Mouse (Mus musculus): ENCODE data around the gene Tbcel. TPM values are rescaled to one million over a fixed set of nuclear protein-coding genes. Genes with fewer than 3 reads are reported as not detected.

Tbcel gene
- total RNA-seq, 1 experiment = 9.1 TPM

GRCm38 (mm10) chr9:42458741-42459515, 48.7 kb downstream of the Tbcel start:
- Histone ChIP-seq H3K9ac (ENCODE audit: insufficient read depth, low read depth, low read length, poor library complexity, severe bottlenecking) (no peak overlapping the region), H3K4me1 (ENCODE audit: control insufficient read depth in 2 of 2, insufficient read depth in 2 of 2, low read length in 2 of 2, poor library complexity in 1 of 2) (peaks cover 27 to 28% of the 10 kb centered on the region in 2 experiments), H3K4me3 (ENCODE audit: insufficient read depth in 1 of 2, low read depth in 1 of 2, low read length in 2 of 2, poor library complexity in 1 of 2, severe bottlenecking in 1 of 2) (no peak overlapping the region), H3K27ac (ENCODE audit: insufficient read depth, low read depth, low read length, poor library complexity, severe bottlenecking) (peak overlapping the region; percentile 15; the same call in 1 of the 2 replicates), H3K9me3 (ENCODE audit: control insufficient read depth, insufficient read depth, low read depth, low read length) (no peaks in the 10 kb centered on the region), H3K36me3 (ENCODE audit: control insufficient read depth, insufficient read depth, low read length, poor library complexity, severe bottlenecking) (peaks cover 1% of the 10 kb centered on the region; the same call in 1 of the 2 replicates)
- in situ Hi-C loops (cut with MboI; ENCODE audit: low sequenced_read_pairs in 2 of 2, unreplicated experiment in 2 of 2) = no loop called here
- DNase-seq (ENCODE audit: low read depth, low spot score) = no peak
- TF ChIP-seq CHD2 (IDR thresholded peaks at IDR 0.05; ENCODE audit: low read depth, low read length) (no peak), ZNF384 (IDR thresholded peaks at IDR 0.05; ENCODE audit: low read depth, low read length) (no peak), MAFK (IDR thresholded peaks at IDR 0.05; ENCODE audit: insufficient read depth, low read depth, low read length) (no peak), ZC3H11A (IDR thresholded peaks at IDR 0.05; ENCODE audit: borderline replicate concordance, low read depth, low read length) (no peak), HCFC1 (IDR thresholded peaks at IDR 0.05; ENCODE audit: borderline replicate concordance, insufficient read depth, low read length) (no peak)

- H3K36me3 ChIP-seq (ENCODE audit: control insufficient read depth, insufficient read depth, low read length, poor library complexity, severe bottlenecking) = peaks cover 1% of the 10 kb centered on the region; the same call in 1 of the 2 replicates
- H3K4me3 ChIP-seq (ENCODE audit: insufficient read depth in 1 of 2, low read depth in 1 of 2, low read length in 2 of 2, poor library complexity in 1 of 2, severe bottlenecking in 1 of 2) = no peak overlapping the region
- DNase-seq (ENCODE audit: low read depth, low spot score) = no peak
- TF ChIP-seq ZC3H11A (IDR thresholded peaks at IDR 0.05; ENCODE audit: borderline replicate concordance, low read depth, low read length) (no peak), CHD2 (IDR thresholded peaks at IDR 0.05; ENCODE audit: low read depth, low read length) (no peak), HCFC1 (IDR thresholded peaks at IDR 0.05; ENCODE audit: borderline replicate concordance, insufficient read depth, low read length) (no peak), ZNF384 (IDR thresholded peaks at IDR 0.05; ENCODE audit: low read depth, low read length) (no peak), MAFK (IDR thresholded peaks at IDR 0.05; ENCODE audit: insufficient read depth, low read depth, low read length) (no peak)
- in situ Hi-C loops (cut with MboI; ENCODE audit: low sequenced_read_pairs in 2 of 2, unreplicated experiment in 2 of 2) = no loop called here
- no peak overlapping the region for H3K27ac ChIP-seq (ENCODE audit: insufficient read depth, low read depth, low read length, poor library complexity, severe bottlenecking)
- no peak overlapping the region for H3K9ac ChIP-seq (ENCODE audit: insufficient read depth, low read depth, low read length, poor library complexity, severe bottlenecking)
- no peaks in the 10 kb centered on the region for H3K9me3 ChIP-seq (ENCODE audit: control insufficient read depth, insufficient read depth, low read depth, low read length)
- peaks cover 21 to 28% of the 10 kb centered on the region in 2 experiments for H3K4me1 ChIP-seq (ENCODE audit: control insufficient read depth in 2 of 2, insufficient read depth in 2 of 2, low read length in 2 of 2, poor library complexity in 1 of 2)
Observed at GRCm38 (mm10) chr9:42457501-42457900, 50.1 kb downstream of the Tbcel start.

- no peak for DNase-seq (ENCODE audit: low read depth, low spot score)
- in situ Hi-C loops (cut with MboI; ENCODE audit: low sequenced_read_pairs in 2 of 2, unreplicated experiment in 2 of 2) = no loop called here
- no peak for TF ChIP-seq CHD2 (IDR thresholded peaks at IDR 0.05; ENCODE audit: low read depth, low read length)
- TF ChIP-seq MAFK (IDR thresholded peaks at IDR 0.05; ENCODE audit: insufficient read depth, low read depth, low read length) = no peak
- no peak for TF ChIP-seq ZC3H11A (IDR thresholded peaks at IDR 0.05; ENCODE audit: borderline replicate concordance, low read depth, low read length)
- no peak for TF ChIP-seq ZNF384 (IDR thresholded peaks at IDR 0.05; ENCODE audit: low read depth, low read length)
- TF ChIP-seq HCFC1 (IDR thresholded peaks at IDR 0.05; ENCODE audit: borderline replicate concordance, insufficient read depth, low read length) = no peak
- H3K36me3 ChIP-seq (ENCODE audit: control insufficient read depth, insufficient read depth, low read length, poor library complexity, severe bottlenecking) = peaks cover 6% of the 10 kb centered on the region; the same call in 1 of the 2 replicates
- no peaks in the 10 kb centered on the region for H3K9me3 ChIP-seq (ENCODE audit: control insufficient read depth, insufficient read depth, low read depth, low read length)
- no peak overlapping the region for H3K27ac ChIP-seq (ENCODE audit: insufficient read depth, low read depth, low read length, poor library complexity, severe bottlenecking)
- no peak overlapping the region for H3K9ac ChIP-seq (ENCODE audit: insufficient read depth, low read depth, low read length, poor library complexity, severe bottlenecking)
- H3K4me1 ChIP-seq (ENCODE audit: control insufficient read depth in 2 of 2, insufficient read depth in 2 of 2, low read length in 2 of 2, poor library complexity in 1 of 2) = peaks cover 5 to 11% of the 10 kb centered on the region in 2 experiments
- H3K4me3 ChIP-seq (ENCODE audit: insufficient read depth in 1 of 2, low read depth in 1 of 2, low read length in 2 of 2, poor library complexity in 1 of 2, severe bottlenecking in 1 of 2) = no peak overlapping the region
Observed at GRCm38 (mm10) chr9:42454364-42454763, 53.2 kb downstream of the Tbcel start.

- H3K4me1 ChIP-seq (ENCODE audit: control insufficient read depth in 2 of 2, insufficient read depth in 2 of 2, low read length in 2 of 2, poor library complexity in 1 of 2) = no peaks in the 10 kb centered on the region
- no peak overlapping the region for H3K27ac ChIP-seq (ENCODE audit: insufficient read depth, low read depth, low read length, poor library complexity, severe bottlenecking)
- DNase-seq (ENCODE audit: low read depth, low spot score) = no peak
- H3K9me3 ChIP-seq (ENCODE audit: control insufficient read depth, insufficient read depth, low read depth, low read length) = no peaks in the 10 kb centered on the region
- peaks cover 19% of the 10 kb centered on the region for H3K36me3 ChIP-seq (ENCODE audit: control insufficient read depth, insufficient read depth, low read length, poor library complexity, severe bottlenecking)
- no peak overlapping the region for H3K9ac ChIP-seq (ENCODE audit: insufficient read depth, low read depth, low read length, poor library complexity, severe bottlenecking)
- in situ Hi-C loops (cut with MboI; ENCODE audit: low sequenced_read_pairs in 2 of 2, unreplicated experiment in 2 of 2) = no loop called here
- no peak for TF ChIP-seq CHD2 (IDR thresholded peaks at IDR 0.05; ENCODE audit: low read depth, low read length)
- TF ChIP-seq MAFK (IDR thresholded peaks at IDR 0.05; ENCODE audit: insufficient read depth, low read depth, low read length) = no peak
- no peak for TF ChIP-seq HCFC1 (IDR thresholded peaks at IDR 0.05; ENCODE audit: borderline replicate concordance, insufficient read depth, low read length)
- no peak for TF ChIP-seq ZC3H11A (IDR thresholded peaks at IDR 0.05; ENCODE audit: borderline replicate concordance, low read depth, low read length)
- no peak for TF ChIP-seq ZNF384 (IDR thresholded peaks at IDR 0.05; ENCODE audit: low read depth, low read length)
- H3K4me3 ChIP-seq (ENCODE audit: insufficient read depth in 1 of 2, low read depth in 1 of 2, low read length in 2 of 2, poor library complexity in 1 of 2, severe bottlenecking in 1 of 2) = no peak overlapping the region
Observed at GRCm38 (mm10) chr9:42449043-42449442, 58.6 kb downstream of the Tbcel start.
